Mouse (Mus musculus) testis, adult 2 months (tissue): ENCODE measurements around the gene Tigd2. TPM values are rescaled to one million over a fixed set of nuclear protein-coding genes. Genes with fewer than 3 reads are reported as not detected.
A peak's percentile ranks its signal among the peaks of the same experiment; 100 is the strongest.
"Not testable (repeated sequence)": the region's sequence is repeated elsewhere in the genome, so short reads cannot be mapped to it uniquely, and the experiment has no call there.

ENCODE experiments used
- H3K27ac ChIP-seq: fragments of 200-500 bp; 2 replicates; pipeline ENCODE4 v1.5.1; 2012; ENCODE audit warnings: low read depth, low read length; ENCODE audit not compliant: control insufficient read depth, insufficient read depth
- H3K27me3 ChIP-seq: fragments of 200-500 bp; 2 replicates; pipeline ENCODE4 v1.6.1; 2012; ENCODE audit warnings: mild to moderate bottlenecking, low read length, moderate library complexity; ENCODE audit not compliant: control insufficient read depth, insufficient read depth
- H3K36me3 ChIP-seq: fragments of 200-500 bp; 2 replicates; pipeline ENCODE4 v1.6.1; 2012; ENCODE audit warnings: mild to moderate bottlenecking, low read length; ENCODE audit not compliant: control insufficient read depth, insufficient read depth
- H3K4me1 ChIP-seq: fragments of 200-500 bp; 2 replicates; pipeline ENCODE4 v1.6.1; 2012; ENCODE audit warnings: low read length; ENCODE audit not compliant: control insufficient read depth, insufficient read depth
- H3K4me3 ChIP-seq: fragments of 200-500 bp; 2 replicates; pipeline ENCODE4 v1.5.1; 2012; ENCODE audit warnings: low read depth, mild to moderate bottlenecking, low read length, moderate library complexity, mixed read lengths; ENCODE audit not compliant: control insufficient read depth
- CTCF ChIP-seq: fragments of 200-500 bp; IDR thresholded peaks from 2 replicates; pipeline ENCODE4 v1.5.1; 2012; ENCODE audit warnings: low read depth, mild to moderate bottlenecking, inconsistent platforms, low read length, moderate library complexity; ENCODE audit not compliant: control insufficient read depth, insufficient read depth, insufficient replicate concordance
- POLR2A ChIP-seq: fragments of 200-500 bp; IDR thresholded peaks from 2 replicates; pipeline ENCODE4 v1.6.1; 2012; ENCODE audit warnings: low read depth, mild to moderate bottlenecking, inconsistent platforms, low read length, moderate library complexity; ENCODE audit not compliant: control insufficient read depth
- polyA plus RNA-seq: library from polyadenylated mRNA; depleted of rRNA; stranded (reverse); fragments of >200 nt; gene quantifications from 2 replicates; pipeline ENCODE4 v1.2.3, GENCODE M21; 2012

Tigd2 gene
- polyA plus RNA-seq, 1 experiment: 1.8 TPM

- no peaks in the 10 kb centered on the region for H3K4me1 ChIP-seq
- no peak for TF ChIP-seq CTCF
- TF ChIP-seq POLR2A: no peak
- no peak overlapping the region for H3K27ac ChIP-seq
- no peaks in the 10 kb centered on the region for H3K27me3 ChIP-seq
- H3K36me3 ChIP-seq: no peaks in the 10 kb centered on the region
- no peak overlapping the region for H3K4me3 ChIP-seq
Observed at GRCm38 (mm10) chr6:59178051-59178450, 30.6 kb upstream of the Tigd2 start.

GRCm38 (mm10) chr6:59180376-59180996 lies 28.2 kb upstream of the Tigd2 start:
- Histone ChIP-seq H3K27ac (no peak overlapping the region), H3K27me3 (no peaks in the 10 kb centered on the region), H3K4me1 (no peaks in the 10 kb centered on the region), H3K36me3 (no peaks in the 10 kb centered on the region), H3K4me3 (no peak overlapping the region)
- TF ChIP-seq POLR2A (no peak), CTCF (no peak)

GRCm38 (mm10) chr6:59185010-59185699 lies 23.5 kb upstream of the Tigd2 start:
- TF ChIP-seq POLR2A (no peak), CTCF (no peak)
- Histone ChIP-seq H3K27ac (peak overlapping the region; percentile 39; the same call in 1 of the 2 replicates), H3K4me1 (no peaks in the 10 kb centered on the region), H3K4me3 (no peak overlapping the region), H3K36me3 (no peaks in the 10 kb centered on the region), H3K27me3 (no peaks in the 10 kb centered on the region)

GRCm38 (mm10) chr6:59190006-59190405 lies 18.7 kb upstream of the Tigd2 start:
- H3K27ac ChIP-seq: no peak overlapping the region
- H3K4me1 ChIP-seq: no peaks in the 10 kb centered on the region
- H3K27me3 ChIP-seq: no peaks in the 10 kb centered on the region
- TF ChIP-seq POLR2A: no peak
- no peak for TF ChIP-seq CTCF
- H3K4me3 ChIP-seq: no peak overlapping the region
- H3K36me3 ChIP-seq: no peaks in the 10 kb centered on the region

GRCm38 (mm10) chr6:59194518-59194917 lies 14.2 kb upstream of the Tigd2 start:
- not testable (repeated sequence) for H3K4me3 ChIP-seq, H3K36me3 ChIP-seq, H3K27me3 ChIP-seq, H3K27ac ChIP-seq, H3K4me1 ChIP-seq

GRCm38 (mm10) chr6:59195849-59196635 lies 12.6 kb upstream of the Tigd2 start:
- Histone ChIP-seq H3K27ac (no peak overlapping the region), H3K4me1 (no peaks in the 10 kb centered on the region), H3K4me3 (no peak overlapping the region), H3K27me3 (no peaks in the 10 kb centered on the region), H3K36me3 (no peaks in the 10 kb centered on the region)
- TF ChIP-seq CTCF (no peak), POLR2A (no peak)

GRCm38 (mm10) chr6:59196746-59197145 lies 11.9 kb upstream of the Tigd2 start:
- Histone ChIP-seq H3K27me3 (no peaks in the 10 kb centered on the region), H3K4me1 (no peaks in the 10 kb centered on the region), H3K27ac (no peak overlapping the region), H3K4me3 (no peak overlapping the region), H3K36me3 (no peaks in the 10 kb centered on the region)
- TF ChIP-seq CTCF (no peak), POLR2A (no peak)
